Mouse (Mus musculus): ENCODE results near the gene Vmn1r8.

DNA sequence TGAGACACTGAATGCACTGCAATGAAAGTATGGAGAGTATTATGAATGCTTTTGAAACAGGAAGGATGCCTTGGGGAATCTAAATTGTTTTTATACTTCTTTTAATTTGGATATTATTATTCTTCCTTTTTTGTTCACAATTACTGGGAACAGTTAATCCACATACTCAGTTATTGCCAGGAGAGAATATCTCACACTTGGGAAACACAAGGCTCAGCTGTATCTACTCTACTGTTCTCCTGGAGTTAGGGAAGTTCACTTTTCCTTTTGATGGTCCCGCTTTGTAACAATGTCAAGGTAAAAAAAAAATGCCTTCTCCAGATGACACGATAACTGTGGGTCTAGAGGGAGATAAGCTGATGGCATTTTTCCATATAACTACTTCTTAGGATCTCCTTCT lies 35.1 kb upstream of the Vmn1r8 start, which contains the start of gene Vmn1r6:
- TF ChIP-seq MYOG (IDR thresholded peaks at IDR 0.05; ENCODE audit: control insufficient read depth in 1 of 3, insufficient read depth in 1 of 3, insufficient read length in 2 of 3, low read depth in 2 of 3) (no peak), USF1 (IDR thresholded peaks at IDR 0.05; ENCODE audit: low read depth) (no peak), POLR2A (IDR thresholded peaks at IDR 0.05; ENCODE audit: insufficient read length, low read depth) (no peak), MAX (IDR thresholded peaks at IDR 0.05; ENCODE audit: low read depth) (no peak), TCF12 (IDR thresholded peaks at IDR 0.05; ENCODE audit: insufficient read depth, poor library complexity, severe bottlenecking) (no peak), POLR2AphosphoS2 (IDR thresholded peaks at IDR 0.05; ENCODE audit: insufficient read length, low read depth) (no peak), E2F4 (IDR thresholded peaks at IDR 0.05; ENCODE audit: insufficient read depth) (no peak)

Measured in myocyte (in vitro differentiated cells).